Mouse (Mus musculus): Measurements from ENCODE around the gene Sema4g.

The Sema4g gene

GRCm38 (mm10) chr19:45048644-45049365 lies 59.9 kb downstream of the Sema4g start:
- no peak for DNase-seq (ENCODE audit: low read depth, low spot score)

DNA sequence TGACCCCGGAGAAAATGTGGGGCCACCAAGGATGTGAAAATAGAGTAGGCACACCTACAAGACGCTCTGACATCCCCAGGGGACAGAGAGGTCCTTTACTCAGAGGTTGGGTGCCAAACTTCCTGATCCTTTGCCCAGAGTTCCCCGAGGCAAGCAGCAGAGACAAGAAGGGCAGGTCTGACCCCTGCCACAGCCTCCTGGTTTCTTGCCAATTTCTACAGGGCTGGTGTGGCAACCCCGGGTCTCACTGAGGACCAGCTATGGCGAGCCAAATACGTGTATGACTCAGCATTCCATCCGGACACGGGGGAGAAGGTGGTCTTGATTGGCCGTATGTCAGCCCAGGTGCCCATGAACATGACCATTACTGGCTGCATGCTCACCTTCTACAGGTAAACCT lies 60.6 kb downstream of the Sema4g start:
- no peak for DNase-seq (ENCODE audit: low read depth, low spot score)
